Mouse (Mus musculus): ENCODE results near the gene Rd3. TPM values are rescaled to one million over a fixed set of nuclear protein-coding genes. Genes with fewer than 3 reads are reported as not detected.

Rd3 gene
- polyA plus RNA-seq, 1 experiment, result 0.14 TPM

DNA sequence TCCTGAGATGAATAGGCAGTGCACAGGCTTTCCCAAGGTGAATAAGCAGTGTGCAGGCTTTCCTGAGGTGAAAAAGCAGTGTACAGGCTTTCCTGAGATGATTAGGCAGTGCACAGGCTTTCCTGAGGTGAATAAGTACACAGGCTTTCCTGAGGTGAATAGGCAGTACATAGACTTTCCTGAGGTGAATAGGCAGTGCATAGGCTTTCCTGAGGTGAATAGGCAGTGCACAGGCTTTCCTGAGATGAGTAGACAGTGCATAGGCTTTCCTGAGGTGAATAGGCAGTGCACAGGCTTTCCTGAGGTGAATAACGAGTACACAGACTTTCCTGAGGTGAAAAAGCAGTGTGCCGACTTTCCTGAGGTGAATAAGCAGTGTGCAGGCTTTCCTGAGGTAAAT, 16.2 kb upstream of the Rd3 start:
- WGBS, result 57% methylated on average over 2 of the region's 2 CpGs
- no peak for DNase-seq (ENCODE audit: low read depth, low spot score)

- WGBS, result 67% methylated on average over 3 of the region's 3 CpGs
- DNase-seq (ENCODE audit: low read depth, low spot score), result no peak
Measured at GRCm38 (mm10) chr1:191963413-191963812, 13.8 kb upstream of the Rd3 start.

- WGBS, result 24% methylated on average over 8 of the region's 8 CpGs
- peak; percentile 68 for DNase-seq (ENCODE audit: low read depth, low spot score)
Measured at GRCm38 (mm10) chr1:191963948-191964772, 13.0 kb upstream of the Rd3 start.

GRCm38 (mm10) chr1:191964773-191965481, 12.2 kb upstream of the Rd3 start:
- 13% methylated on average over 13 of the region's 13 CpGs for WGBS
- peak; percentile 61 for DNase-seq (ENCODE audit: low read depth, low spot score)

GRCm38 (mm10) chr1:191969939-191970338, 7.2 kb upstream of the Rd3 start:
- 80% methylated on average over 5 of the region's 5 CpGs for WGBS
- no peak for DNase-seq (ENCODE audit: low read depth, low spot score)

DNA sequence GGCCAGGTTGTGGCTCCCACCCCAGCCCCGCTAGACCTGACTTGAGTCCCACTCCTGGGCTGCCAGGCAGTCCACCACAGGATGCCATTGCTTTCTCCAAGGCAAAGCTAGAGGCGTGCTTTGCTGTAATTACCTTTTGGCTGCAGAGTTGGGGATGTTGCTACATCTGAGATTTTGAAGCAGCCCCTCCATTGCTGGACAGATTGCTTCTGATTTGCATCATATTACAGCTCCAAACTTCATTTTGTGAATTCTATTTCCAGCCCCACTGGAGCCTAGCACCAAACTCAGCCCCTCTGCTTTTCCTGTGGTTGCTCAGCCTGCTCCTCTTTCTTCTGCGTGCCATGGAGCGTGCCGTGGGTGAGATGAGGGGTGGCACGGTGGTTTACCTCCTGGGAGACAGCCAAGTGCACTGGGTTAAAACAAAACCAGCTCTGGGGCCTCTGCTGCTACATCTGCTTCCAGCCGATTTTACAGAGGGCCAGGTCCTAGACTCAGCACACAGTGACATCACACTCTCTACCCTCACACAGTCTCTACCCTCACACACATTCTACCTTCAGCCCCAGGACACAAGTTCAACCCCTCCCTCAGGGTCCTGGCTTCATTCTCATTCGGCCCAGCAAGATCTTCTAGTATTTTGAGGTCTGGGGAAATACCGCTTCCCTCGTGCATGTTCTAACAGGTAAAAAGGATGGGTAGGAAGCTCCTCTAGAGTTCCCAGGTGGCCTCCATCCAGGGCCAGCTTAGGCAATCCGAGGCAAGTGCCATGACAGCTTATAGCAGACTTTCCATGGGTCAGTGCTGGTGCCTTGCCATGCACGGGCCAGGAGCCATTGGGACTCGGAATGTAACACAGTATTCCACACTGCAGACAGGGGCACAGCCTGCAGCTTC, 2.4 kb upstream of the Rd3 start:
- no peak for DNase-seq (ENCODE audit: low read depth, low spot score)
- WGBS, result 62% methylated on average over 13 of the region's 13 CpGs

GRCm38 (mm10) chr1:191981426-191982102, 4.4 kb downstream of the Rd3 start:
- DNase-seq (ENCODE audit: low read depth, low spot score), result no peak
- 35% methylated on average over 6 of the region's 6 CpGs for WGBS

DNA sequence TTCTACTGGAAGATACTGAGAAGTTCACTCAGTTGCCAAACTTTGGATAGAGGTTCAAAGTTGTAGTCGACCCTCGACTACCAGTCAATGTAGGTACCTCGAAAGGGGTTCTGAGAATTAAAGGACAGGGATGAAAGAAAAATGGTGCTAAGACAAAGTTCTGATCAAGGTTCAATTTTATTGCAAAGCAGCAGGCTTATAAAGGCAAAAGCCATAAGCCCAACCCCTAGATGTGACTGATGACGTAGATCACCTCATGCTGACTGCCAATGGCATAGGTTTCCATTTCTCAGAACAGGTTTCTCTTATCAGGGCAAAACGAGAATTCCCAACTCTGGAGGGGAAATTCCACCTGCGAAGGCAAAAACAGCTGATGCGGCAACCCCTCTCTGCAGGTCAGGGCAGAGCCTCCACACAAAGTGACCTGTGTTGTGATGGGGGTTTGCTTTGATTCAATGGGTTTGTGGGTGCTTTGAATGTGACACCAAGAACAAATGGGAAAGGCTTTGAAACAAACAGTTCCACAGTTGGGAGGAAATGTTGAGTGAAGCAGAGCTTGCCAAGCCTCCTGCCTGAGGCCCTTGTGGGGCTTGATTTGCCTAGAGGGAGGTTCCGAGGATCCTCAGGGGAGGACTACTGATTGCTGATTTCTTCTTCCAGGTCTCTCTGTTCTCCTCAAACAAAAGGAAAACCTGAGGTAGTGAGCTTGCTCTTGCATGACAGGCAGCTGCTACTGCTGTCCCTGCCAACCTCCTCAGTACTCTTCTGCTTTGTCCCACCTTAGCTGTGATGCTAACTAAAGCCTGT, 9.7 kb downstream of the Rd3 start:
- WGBS, result 55% methylated on average over 8 of the region's 8 CpGs
- DNase-seq (ENCODE audit: low read depth, low spot score), result no peak

DNA sequence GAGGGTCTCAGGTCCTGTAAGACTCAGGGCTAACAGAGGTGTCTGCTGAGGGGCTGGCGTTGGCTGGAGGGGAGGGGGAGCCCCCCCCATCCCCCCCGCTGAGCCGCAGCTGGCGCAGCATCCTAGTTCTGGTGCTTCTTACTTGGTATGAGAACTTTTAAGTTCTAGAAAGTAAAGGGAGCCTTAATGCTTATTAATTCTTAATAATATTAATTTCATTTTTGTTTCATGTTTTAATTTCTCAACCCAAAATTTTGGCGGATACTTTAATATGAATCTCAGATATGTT, 10.3 kb downstream of the Rd3 start:
- DNase-seq (ENCODE audit: low read depth, low spot score), result no peak
- 64% methylated on average over 5 of the region's 5 CpGs for WGBS

DNA sequence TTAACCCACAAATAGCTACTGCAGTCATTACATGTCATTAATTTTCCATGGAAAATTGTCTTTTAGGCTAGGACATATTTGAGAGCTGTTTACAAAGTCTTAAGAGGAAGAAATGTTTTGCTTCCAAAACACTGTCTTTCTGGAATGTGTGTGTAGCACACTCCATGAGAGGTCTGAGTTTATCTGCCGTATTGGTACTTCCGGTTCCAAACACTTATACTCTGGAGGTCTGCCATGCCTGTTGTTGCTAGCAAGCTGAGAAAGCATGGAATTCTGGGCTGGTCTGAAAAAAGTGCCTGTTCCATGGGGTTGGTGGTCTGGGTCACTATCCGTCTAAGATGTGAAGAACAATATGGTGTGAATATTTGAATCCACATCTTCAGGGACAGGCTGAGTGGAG, 11.5 kb downstream of the Rd3 start:
- no peak for DNase-seq (ENCODE audit: low read depth, low spot score)
- WGBS, result 72% methylated on average over 3 of the region's 3 CpGs

GRCm38 (mm10) chr1:191989060-191989459, 11.9 kb downstream of the Rd3 start:
- DNase-seq (ENCODE audit: low read depth, low spot score), result no peak
- 92% methylated on average over 5 of the region's 5 CpGs for WGBS

GRCm38 (mm10) chr1:191989994-191990393, 12.8 kb downstream of the Rd3 start:
- under 1% methylated on average over 22 of the region's 22 CpGs for WGBS
- DNase-seq (ENCODE audit: low read depth, low spot score), result peak; percentile 90

DNA sequence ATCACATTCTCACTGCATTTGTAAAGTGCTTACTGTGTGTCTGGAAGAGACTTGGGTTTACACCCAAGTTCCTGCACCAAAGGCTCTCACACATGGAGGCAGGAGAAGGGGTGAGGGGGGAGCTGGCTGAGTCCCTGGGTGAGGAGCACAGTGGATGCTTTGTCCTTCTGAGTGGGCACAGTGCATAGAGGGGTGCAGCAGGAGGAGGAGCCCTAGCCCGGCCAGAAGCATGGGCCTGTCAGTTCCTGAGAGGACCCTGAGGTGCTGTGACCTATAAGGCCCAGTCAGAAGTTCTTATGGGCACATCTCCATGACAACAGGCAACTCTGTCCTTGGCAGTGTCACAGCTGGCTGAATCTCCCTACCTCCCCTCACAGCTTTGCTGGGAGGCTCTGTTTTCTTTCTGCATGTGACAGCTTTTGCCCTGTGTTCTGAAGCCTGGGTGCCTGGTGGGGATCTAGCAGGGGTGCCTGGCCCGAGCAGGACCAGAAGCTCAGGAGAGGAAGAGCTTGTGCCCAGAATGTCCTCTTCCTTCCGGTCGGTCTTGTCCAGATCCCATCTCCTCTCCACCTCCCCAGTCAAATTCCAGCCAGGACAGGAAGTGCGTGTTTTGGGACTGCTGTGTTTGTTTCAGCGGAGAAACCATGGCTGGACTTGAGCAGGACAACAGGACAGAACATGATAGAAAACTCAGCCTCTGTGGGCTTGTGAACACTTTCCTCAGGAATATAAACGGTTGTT, 15.0 kb downstream of the Rd3 start:
- 63% methylated on average over 7 of the region's 7 CpGs for WGBS
- no peak for DNase-seq (ENCODE audit: low read depth, low spot score)

DNA sequence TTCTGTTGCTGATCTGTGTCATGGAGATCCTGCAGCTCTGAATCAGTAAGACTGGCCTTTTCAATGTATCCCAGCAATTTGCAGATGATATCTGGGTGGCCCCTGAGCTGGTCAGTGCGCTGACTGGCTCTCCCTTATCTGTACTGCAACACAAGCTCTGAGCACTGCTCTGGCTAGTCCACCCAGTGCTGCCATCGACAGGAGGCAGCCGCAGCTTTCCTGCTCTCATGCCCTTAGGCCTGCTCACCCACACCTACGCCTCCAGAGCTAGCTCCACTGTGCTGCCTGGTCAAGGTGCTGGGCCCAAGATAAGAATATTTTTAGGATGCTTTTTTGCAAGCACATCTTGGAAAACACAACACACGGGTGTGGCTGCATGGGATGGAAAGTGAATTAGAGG, 17.3 kb downstream of the Rd3 start:
- WGBS, result 77% methylated on average over 5 of the region's 5 CpGs
- DNase-seq (ENCODE audit: low read depth, low spot score), result no peak

GRCm38 (mm10) chr1:191995488-191995887, 18.3 kb downstream of the Rd3 start:
- no peak for DNase-seq (ENCODE audit: low read depth, low spot score)
- WGBS, result 67% methylated on average over 4 of the region's 4 CpGs

- 89% methylated on average over 7 of the region's 7 CpGs for WGBS
- DNase-seq (ENCODE audit: low read depth, low spot score), result no peak
Measured at GRCm38 (mm10) chr1:191995916-191996315, 18.7 kb downstream of the Rd3 start.

- 90% methylated on average over 8 of the region's 8 CpGs for WGBS
- no peak for DNase-seq (ENCODE audit: low read depth, low spot score)
Measured at GRCm38 (mm10) chr1:191996621-191997185, 19.5 kb downstream of the Rd3 start.

GRCm38 (mm10) chr1:191999022-191999421, 21.9 kb downstream of the Rd3 start:
- no peak for DNase-seq (ENCODE audit: low read depth, low spot score)
